Mouse (Mus musculus) B cell, adult 67 days (primary cell): ENCODE measurements around the gene Bcs1l. TPM values are rescaled to one million over a fixed set of nuclear protein-coding genes. Genes with fewer than 3 reads are reported as not detected.

Experiments
- total RNA-seq, 2 experiments: library from RNA; stranded (reverse); gene quantifications; 4 replicates each; pipeline ENCODE4 v1.2.4; 2023

Bcs1l gene
- 10 to 100 TPM in 1 of 2 experiments, 1 to 10 TPM in 1; 9.2 to 12.7 TPM for total RNA-seq

DNA sequence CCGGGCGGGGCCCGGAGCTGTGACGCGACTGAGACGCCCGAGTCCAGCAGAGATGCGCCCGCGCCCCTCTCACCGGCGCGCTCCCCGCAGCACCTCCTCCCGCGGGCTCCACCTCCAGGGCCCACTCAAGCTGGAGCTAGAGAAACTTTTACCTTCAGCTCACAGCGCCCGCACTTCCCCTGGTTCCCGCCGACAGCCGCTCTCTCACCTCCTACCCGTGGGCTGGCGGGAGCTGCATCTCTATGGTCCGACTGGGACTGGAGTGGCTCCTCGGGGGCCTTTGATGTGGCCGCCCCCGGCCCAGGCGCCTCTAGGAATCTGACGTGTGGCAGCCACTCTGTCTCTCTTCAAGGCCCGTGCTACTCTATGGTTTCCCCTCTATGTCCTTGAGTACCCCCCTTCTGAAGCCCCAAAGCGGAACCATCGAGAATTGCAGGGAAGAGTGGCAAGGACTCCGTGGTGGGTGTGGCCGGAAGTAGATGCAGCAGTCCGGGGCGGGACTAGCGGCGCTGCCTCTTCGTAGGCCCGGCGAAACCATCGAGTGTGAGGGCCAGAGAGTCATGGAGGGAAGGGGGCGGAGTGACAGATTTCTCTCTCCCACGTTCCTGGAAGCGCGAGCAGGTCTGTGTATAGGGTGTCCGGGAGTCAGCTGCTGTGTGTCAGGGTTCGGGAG lies at the start of gene Bcs1l, which contains the start of gene Zfp142:
Gene Bcs1l, plus strand, starts transcription at position 517 of the 673 bp plus-strand sequence.
Gene Zfp142, minus strand, starts transcription at position 474 of the 673 bp plus-strand sequence.

DNA sequence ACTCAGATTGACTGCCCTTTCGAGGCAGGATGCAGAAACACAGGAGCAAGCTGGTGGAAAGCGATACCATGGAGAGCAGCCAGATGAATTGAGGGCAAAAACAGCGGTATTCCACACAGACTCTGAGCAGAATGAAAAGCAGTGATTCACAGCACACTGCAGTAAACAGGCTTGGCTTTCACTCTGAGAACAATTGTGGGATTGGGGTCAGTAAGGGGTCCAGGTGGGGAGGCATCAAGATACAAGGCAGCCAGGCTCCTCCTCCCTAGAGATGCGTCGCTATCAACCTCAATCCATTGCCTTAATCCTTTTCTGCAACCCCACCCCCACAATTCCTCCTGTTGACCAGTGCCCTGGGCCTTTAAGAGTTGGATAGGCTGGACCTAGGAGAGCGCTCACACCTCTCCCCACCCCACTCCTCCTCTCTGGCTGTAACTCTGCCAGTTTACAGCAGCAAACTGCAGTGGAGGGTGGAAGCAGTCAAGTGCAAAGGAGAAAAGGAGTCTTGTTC lies 45.6 kb upstream of the Bcs1l start, which contains the start of gene Plcd4:
Gene Plcd4, plus strand, starts transcription at position 438 of the 511 bp plus-strand sequence.

DNA sequence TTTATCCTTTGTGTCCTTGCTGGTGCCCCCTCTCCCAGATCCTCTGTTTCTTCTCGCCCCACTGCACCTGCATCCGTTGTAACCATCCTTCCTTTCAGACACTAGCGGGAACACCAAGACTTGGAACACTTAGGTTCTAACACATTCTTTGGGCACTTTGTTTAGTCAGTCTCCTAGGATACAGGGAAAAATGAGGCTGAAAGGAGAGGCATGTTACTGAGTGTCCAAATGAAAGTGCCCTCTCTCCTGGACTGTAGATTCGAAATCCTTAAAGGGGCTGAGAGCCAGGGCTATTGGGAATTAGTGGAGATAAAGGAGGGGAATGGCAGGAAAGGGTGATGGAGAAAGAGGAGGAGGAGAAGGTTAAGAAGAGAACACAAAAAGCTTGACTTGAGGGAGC lies 43.9 kb upstream of the Bcs1l start, which contains the start of gene Usp37:
Gene Usp37, minus strand, starts transcription at position 101 of the 400 bp plus-strand sequence.

DNA sequence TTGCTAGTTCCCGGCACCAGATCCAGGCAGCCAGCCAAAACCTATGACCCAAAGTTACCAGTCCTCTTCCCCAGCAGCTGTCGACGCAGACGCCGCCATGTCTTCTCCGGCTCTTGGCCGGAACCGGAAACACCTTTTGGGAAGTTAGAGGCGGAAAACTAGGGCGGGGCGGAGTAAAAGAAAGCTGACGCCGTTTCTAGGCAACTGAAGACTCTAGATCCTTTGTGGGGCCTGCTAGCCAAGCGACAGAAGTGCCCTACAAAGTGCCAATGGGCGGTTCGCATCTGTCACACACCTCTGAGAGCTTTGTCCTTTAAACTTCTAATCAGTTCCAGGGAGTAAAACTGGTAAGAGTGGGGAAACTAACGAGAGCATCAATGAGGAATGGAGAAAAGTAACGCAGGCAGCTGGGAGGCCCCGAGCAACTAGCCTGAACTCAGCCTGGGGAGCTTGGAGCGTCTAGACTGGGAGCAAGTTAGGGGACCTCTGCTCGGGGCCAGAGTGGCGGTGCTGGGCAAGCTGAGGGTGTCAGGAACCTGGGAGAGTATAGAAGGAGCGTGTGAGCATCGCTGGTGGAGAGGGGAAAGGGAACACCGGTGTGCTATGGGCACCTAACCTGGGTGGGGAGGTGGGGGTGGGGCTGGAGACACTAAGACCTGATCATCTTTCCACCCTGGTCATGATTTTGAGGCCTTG lies 13.3 kb downstream of the Bcs1l start, which contains the start of the genes Rnf25 and Stk36:
Gene Rnf25, minus strand, starts transcription at position 131 of the 696 bp plus-strand sequence.
Gene Stk36, plus strand, starts transcription at position 179 of the 696 bp plus-strand sequence.

Other genes starting within 250 kb of the Bcs1l start
- gene Catip, start 226.2 kb upstream of the Bcs1l start, total RNA-seq: not detected
- 1 to 10 TPM in 1 of 2 experiments, under 1 TPM in 1; 0.24 to 3.8 TPM for gene Slc11a1, start 213.1 kb upstream of the Bcs1l start, total RNA-seq
- 100 to 1,000 TPM; 115 to 120 TPM for gene Ctdsp1, start 196.8 kb upstream of the Bcs1l start, total RNA-seq
- not detected for gene Vil1, start 178.9 kb upstream of the Bcs1l start, total RNA-seq
- gene Cnot9, start 82.2 kb upstream of the Bcs1l start, total RNA-seq: 10 to 100 TPM; 28.8 to 31.2 TPM
- under 1 TPM; 0.29 to 0.80 TPM for gene Plcd4, start 45.4 kb upstream of the Bcs1l start, total RNA-seq
- gene Usp37, start 44.0 kb upstream of the Bcs1l start, total RNA-seq: 10 to 100 TPM; 27.2 to 37.4 TPM
- 10 to 100 TPM; 44.8 to 46.3 TPM for gene Zfp142, start within 50 bp of the Bcs1l start, total RNA-seq
- 10 to 100 TPM; 65.3 to 66.4 TPM for gene Rnf25, start 13.1 kb downstream of the Bcs1l start, total RNA-seq
- gene Stk36, start 13.2 kb downstream of the Bcs1l start, total RNA-seq: under 1 TPM in 1 of 2 experiments, not detected in 1; 0.75 TPM
- gene Ttll4, start 73.5 kb downstream of the Bcs1l start, total RNA-seq: 10 to 100 TPM; 47.2 to 51.5 TPM
- gene Cyp27a1, start 125.3 kb downstream of the Bcs1l start, total RNA-seq: 10 to 100 TPM; 16.2 to 18.0 TPM
- gene Prkag3, start 160.9 kb downstream of the Bcs1l start, total RNA-seq: not detected
- not detected for gene Wnt6, start 183.6 kb downstream of the Bcs1l start, total RNA-seq
- 1 to 10 TPM; 2.2 to 3.0 TPM for gene Wnt10a, start 203.2 kb downstream of the Bcs1l start, total RNA-seq